Mouse (Mus musculus) stomach, embryonic 14.5 days (tissue): Measurements from ENCODE around the gene Hapln3. TPM values are rescaled to one million over a fixed set of nuclear protein-coding genes. Genes with fewer than 3 reads are reported as not detected.

Source experiments
- ATAC-seq: fragments of 200-750 bp; cut with Nextera tagmentation; 2 replicates; pipeline ENCODE4 v1.8.0; 2017; ENCODE audit warnings: low read depth, moderate TSS enrichment; ENCODE audit not compliant: insufficient number of reproducible peaks, insufficient read depth, low FRiP score
- H3K27ac ChIP-seq: fragments of 300-500 bp; sonication (generic); 2 replicates; pipeline ENCODE4 v1.5.1; 2014; ENCODE audit warnings: mild to moderate bottlenecking, low read length, moderate library complexity, mixed read lengths
- H3K27me3 ChIP-seq: fragments of 300-500 bp; sonication (generic); 2 replicates; pipeline ENCODE4 v1.6.1; 2014; ENCODE audit warnings: low read length, control low read depth, mixed read lengths; ENCODE audit not compliant: control insufficient read depth, insufficient read depth
- H3K36me3 ChIP-seq: fragments of 300-500 bp; sonication (generic); 2 replicates; pipeline ENCODE4 v1.6.1; 2014; ENCODE audit warnings: mild to moderate bottlenecking, control low read depth, low read length, moderate library complexity, mixed read lengths; ENCODE audit not compliant: control insufficient read depth, insufficient read depth
- H3K4me1 ChIP-seq: fragments of 300-500 bp; sonication (generic); 2 replicates; pipeline ENCODE4 v1.6.1; 2014; ENCODE audit warnings: low read length, control low read depth, mixed read lengths; ENCODE audit not compliant: control insufficient read depth, insufficient read depth
- H3K4me2 ChIP-seq: fragments of 300-500 bp; sonication (generic); replicated peaks from 2 replicates; pipeline ENCODE4 v1.6.1; 2014; ENCODE audit warnings: low read depth, low read length, control low read depth
- H3K4me3 ChIP-seq: fragments of 300-500 bp; sonication (generic); 2 replicates; pipeline ENCODE4 v1.5.1; 2014; ENCODE audit warnings: low read depth, low read length, control low read depth
- H3K9ac ChIP-seq: fragments of 300-500 bp; sonication (generic); replicated peaks from 2 replicates; pipeline ENCODE4 v1.6.1; 2014; ENCODE audit warnings: low read depth, mild to moderate bottlenecking, control low read depth, low read length, moderate library complexity, mixed read lengths
- H3K9me3 ChIP-seq: fragments of 300-500 bp; sonication (generic); 2 replicates; pipeline ENCODE4 v1.6.1; 2016; ENCODE audit warnings: low read depth, low read length, control low read depth; ENCODE audit not compliant: control insufficient read depth
- whole genome bisulfite sequencing: fragments of 180-500 bp; shearing (Covaris S2); extraction: QIAGEN DNeasy Blood & Tissue Kit; methylation state at CpG from one replicate; pipeline ENCODE4 v1.1.7; 2014; 5-methylcytosine and 5-hydroxymethylcytosine counted together
- polyA plus RNA-seq: library from polyadenylated mRNA; unstranded; fragments of >200 nt; fragmentation: Nextera tagmentation; extraction: Ambion mirVana; gene quantifications from 2 replicates; pipeline ENCODE4 v1.2.1, GENCODE M21; 2014

Gene Hapln3
- polyA plus RNA-seq, 1 experiment from 2014 or later: 4.2 TPM

GRCm38 (mm10) chr7:79147011-79147837 is 16.4 kb upstream of the Hapln3 start:
- Histone ChIP-seq H3K4me1 (peaks cover 19% of the 10 kb centered on the region; the same call in 1 of the 2 replicates), H3K27ac (no peak overlapping the region), H3K36me3 (peaks cover 20% of the 10 kb centered on the region), H3K27me3 (no peaks in the 10 kb centered on the region), H3K4me2 (peak overlapping the region; percentile 90), H3K9me3 (no peaks in the 10 kb centered on the region), H3K9ac (peak overlapping the region; percentile 63; the same call in 1 of the 2 replicates), H3K4me3 (peak overlapping the region; percentile 67)
- WGBS: 47% methylated on average over 12 of the region's 12 CpGs
- no peak for ATAC-seq

- H3K4me1 ChIP-seq: no peaks in the 10 kb centered on the region
- H3K9me3 ChIP-seq: no peaks in the 10 kb centered on the region
- no peak overlapping the region for H3K4me3 ChIP-seq
- H3K4me2 ChIP-seq: no peak overlapping the region
- no peaks in the 10 kb centered on the region for H3K27me3 ChIP-seq
- H3K36me3 ChIP-seq: peaks cover 36% of the 10 kb centered on the region
- ATAC-seq: no peak
- H3K27ac ChIP-seq: no peak overlapping the region
- H3K9ac ChIP-seq: no peak overlapping the region
- WGBS: 35% methylated on average over 8 of the region's 8 CpGs
Observed at GRCm38 (mm10) chr7:79140897-79141296, 10.1 kb upstream of the Hapln3 start.

- no peak overlapping the region for H3K27ac ChIP-seq
- no peak overlapping the region for H3K4me3 ChIP-seq
- no peak overlapping the region for H3K4me2 ChIP-seq
- H3K4me1 ChIP-seq: no peaks in the 10 kb centered on the region
- 61% methylated on average over 4 of the region's 4 CpGs for WGBS
- no peak overlapping the region for H3K9ac ChIP-seq
- H3K9me3 ChIP-seq: no peaks in the 10 kb centered on the region
- H3K36me3 ChIP-seq: peaks cover 38% of the 10 kb centered on the region
- no peaks in the 10 kb centered on the region for H3K27me3 ChIP-seq
- no peak for ATAC-seq
Observed at GRCm38 (mm10) chr7:79139891-79140591, 9.2 kb upstream of the Hapln3 start.

- no peak overlapping the region for H3K4me2 ChIP-seq
- H3K4me1 ChIP-seq: no peaks in the 10 kb centered on the region
- no peak for ATAC-seq
- no peak overlapping the region for H3K4me3 ChIP-seq
- H3K9ac ChIP-seq: no peak overlapping the region
- no peaks in the 10 kb centered on the region for H3K27me3 ChIP-seq
- H3K27ac ChIP-seq: no peak overlapping the region
- peaks cover 35% of the 10 kb centered on the region for H3K36me3 ChIP-seq
- 68% methylated on average over 6 of the region's 6 CpGs for WGBS
- no peaks in the 10 kb centered on the region for H3K9me3 ChIP-seq
Observed at GRCm38 (mm10) chr7:79139328-79139824, 8.6 kb upstream of the Hapln3 start.

- H3K9ac ChIP-seq: no peak overlapping the region
- H3K27ac ChIP-seq: no peak overlapping the region
- no peaks in the 10 kb centered on the region for H3K9me3 ChIP-seq
- peaks cover 18% of the 10 kb centered on the region for H3K36me3 ChIP-seq
- 0 out of 2 replicates have a peak, but pooled peaks cover 11% of the 10 kb centered on the region for H3K4me1 ChIP-seq
- H3K4me2 ChIP-seq: no peak overlapping the region
- 19% methylated on average over 6 of the region's 6 CpGs for WGBS
- ATAC-seq: no peak
- H3K27me3 ChIP-seq: no peaks in the 10 kb centered on the region
- H3K4me3 ChIP-seq: no peak overlapping the region
Observed at GRCm38 (mm10) chr7:79133391-79133790, 2.6 kb upstream of the Hapln3 start.

GRCm38 (mm10) chr7:79130385-79130784 is 433 bp downstream of the Hapln3 start:
- ATAC-seq: no peak
- H3K36me3 ChIP-seq: peaks cover 7% of the 10 kb centered on the region; the same call in 1 of the 2 replicates
- H3K9me3 ChIP-seq: no peaks in the 10 kb centered on the region
- peak overlapping the region; percentile 31 for H3K4me3 ChIP-seq
- peak overlapping the region; percentile 53 for H3K4me2 ChIP-seq
- H3K4me1 ChIP-seq: 0 out of 2 replicates have a peak, but pooled peaks cover 11% of the 10 kb centered on the region
- 11% methylated on average over 13 of the region's 13 CpGs for WGBS
- no peaks in the 10 kb centered on the region for H3K27me3 ChIP-seq
- H3K9ac ChIP-seq: no peak overlapping the region
- H3K27ac ChIP-seq: no peak overlapping the region

- no peak for ATAC-seq
- Histone ChIP-seq H3K9ac (no peak overlapping the region), H3K4me3 (peak overlapping the region; percentile 31; the same call in 1 of the 2 replicates)
Observed at GRCm38 (mm10) chr7:79129883-79130282, 935 bp downstream of the Hapln3 start.

GRCm38 (mm10) chr7:79123465-79123864 is 7.4 kb downstream of the Hapln3 start:
- H3K36me3 ChIP-seq: no peaks in the 10 kb centered on the region
- 74% methylated on average over 5 of the region's 5 CpGs for WGBS
- ATAC-seq: no peak
- no peaks in the 10 kb centered on the region for H3K27me3 ChIP-seq
- H3K9ac ChIP-seq: no peak overlapping the region
- H3K4me1 ChIP-seq: no peaks in the 10 kb centered on the region
- no peak overlapping the region for H3K4me2 ChIP-seq
- H3K9me3 ChIP-seq: no peaks in the 10 kb centered on the region
- no peak overlapping the region for H3K27ac ChIP-seq
- H3K4me3 ChIP-seq: no peak overlapping the region

More at GRCm38 (mm10) chr7:79129883-79130282, 935 bp downstream of the Hapln3 start:
- WGBS: 17% methylated on average over 8 of the region's 8 CpGs
- Histone ChIP-seq H3K9me3 (no peaks in the 10 kb centered on the region), H3K36me3 (peaks cover 6% of the 10 kb centered on the region; the same call in 1 of the 2 replicates), H3K4me1 (0 out of 2 replicates have a peak, but pooled peaks cover 11% of the 10 kb centered on the region), H3K27me3 (no peaks in the 10 kb centered on the region), H3K4me2 (peak overlapping the region; percentile 53), H3K27ac (no peak overlapping the region)
